Mouse (Mus musculus) right cerebral cortex, adult 18-20 months (tissue): ENCODE data around the gene Zhx3.

Experiments used
- DNase-seq: peaks from one replicate; pipeline ENCODE4 v3.0.0; 2022; ENCODE audit warnings: mixed read lengths

The Zhx3 gene

DNA sequence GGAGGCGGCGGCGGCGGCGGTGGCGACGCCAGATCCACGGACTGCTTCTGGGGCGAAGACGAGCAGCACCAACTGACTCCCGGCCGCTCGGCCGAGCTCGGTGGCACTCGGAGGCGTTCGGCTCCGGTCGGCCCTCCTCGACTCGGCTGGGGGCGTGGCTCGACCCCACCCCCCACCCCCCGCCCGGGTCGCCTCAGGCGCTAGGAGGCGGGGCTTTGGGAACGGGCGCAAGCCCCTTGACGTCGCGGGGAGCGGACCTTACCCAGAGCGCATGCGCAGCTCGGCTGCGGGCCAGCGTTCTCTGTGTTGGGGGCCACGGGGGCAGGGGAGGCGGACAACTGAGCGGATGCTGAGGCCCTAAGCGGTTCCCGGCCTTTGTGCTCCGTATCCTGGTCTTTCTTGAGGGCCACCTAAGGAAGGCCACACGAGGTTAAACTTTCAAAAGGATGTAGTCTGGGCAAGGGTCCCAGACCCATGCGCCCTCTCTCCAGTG, at the start of gene Zhx3:
Gene Zhx3, minus strand, starts transcription at position 109 of the 493 bp plus-strand sequence.
- peak; percentile 92 for DNase-seq

DNA sequence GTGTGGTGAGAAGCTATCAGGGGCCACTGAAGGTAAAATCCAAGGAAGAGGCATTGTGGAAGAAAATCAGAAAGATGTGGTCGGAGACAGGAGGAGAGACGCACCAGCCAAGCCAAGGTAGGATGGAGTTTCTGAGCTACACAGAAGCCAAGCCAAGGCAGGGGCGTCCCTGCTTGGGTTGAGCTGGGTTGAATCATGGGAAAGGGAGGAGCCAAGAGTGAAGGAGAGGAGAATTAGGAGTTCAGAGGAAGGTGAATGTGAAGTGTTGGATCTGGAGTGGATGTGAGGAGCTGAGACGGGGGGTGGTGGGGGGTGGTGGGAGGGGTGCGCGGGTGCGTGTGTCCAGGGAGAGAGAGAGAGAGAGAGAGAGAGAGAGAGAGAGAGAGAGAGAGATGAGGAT, 48.5 kb upstream of the Zhx3 start:
- no peak for DNase-seq

DNA sequence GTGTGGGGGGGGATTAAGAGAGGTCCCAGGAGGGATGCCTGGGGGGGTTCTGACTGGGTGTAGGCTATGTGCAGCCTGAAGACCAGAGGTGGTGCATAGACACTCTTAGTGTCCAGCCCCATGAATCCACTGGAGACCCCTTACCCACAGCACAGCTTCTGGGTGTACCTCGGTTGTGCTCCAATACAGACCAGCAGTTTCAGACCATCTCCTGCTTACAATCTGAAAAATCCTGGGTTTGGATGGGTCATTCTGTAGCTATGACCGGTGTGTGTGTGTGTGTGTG, 46.1 kb upstream of the Zhx3 start:
- no peak for DNase-seq

DNA sequence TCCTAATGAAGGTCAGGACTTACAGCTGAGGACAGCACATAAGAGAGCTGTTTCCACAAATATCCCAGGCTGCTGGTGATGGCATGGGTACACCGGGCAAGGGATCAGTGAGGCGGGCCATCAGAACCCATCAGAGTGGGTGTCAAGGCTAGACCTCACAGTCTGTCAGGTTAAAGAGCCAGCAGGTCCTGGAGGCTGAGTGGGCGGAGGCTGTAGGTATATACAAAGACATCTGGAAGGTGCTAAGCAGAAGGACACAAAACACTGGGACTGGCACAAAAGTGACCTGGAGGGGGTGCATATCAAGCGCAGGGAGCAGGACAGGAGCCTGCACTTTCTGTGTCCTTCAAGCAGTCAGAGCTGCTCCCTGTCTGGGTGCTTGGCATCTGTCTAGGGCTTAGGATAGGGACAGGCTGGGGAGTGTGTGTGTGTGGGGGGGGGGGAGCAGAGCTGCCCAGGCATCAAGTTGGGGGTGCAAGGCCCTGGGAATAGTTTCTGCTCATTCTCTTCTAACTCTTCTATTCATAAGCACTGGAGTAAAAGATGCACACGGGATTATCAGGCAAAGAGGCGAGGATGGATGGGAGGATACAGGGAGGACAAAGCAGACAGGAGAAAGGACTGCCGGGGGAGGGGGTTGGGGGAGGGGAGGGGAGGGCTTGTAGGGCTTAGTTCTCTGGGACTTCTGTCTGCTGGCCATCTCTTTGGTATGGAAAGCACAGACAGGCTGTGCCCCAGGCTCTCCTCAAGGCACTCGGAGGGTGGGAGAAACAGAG, 45.5 kb upstream of the Zhx3 start:
- DNase-seq = no peak

DNA sequence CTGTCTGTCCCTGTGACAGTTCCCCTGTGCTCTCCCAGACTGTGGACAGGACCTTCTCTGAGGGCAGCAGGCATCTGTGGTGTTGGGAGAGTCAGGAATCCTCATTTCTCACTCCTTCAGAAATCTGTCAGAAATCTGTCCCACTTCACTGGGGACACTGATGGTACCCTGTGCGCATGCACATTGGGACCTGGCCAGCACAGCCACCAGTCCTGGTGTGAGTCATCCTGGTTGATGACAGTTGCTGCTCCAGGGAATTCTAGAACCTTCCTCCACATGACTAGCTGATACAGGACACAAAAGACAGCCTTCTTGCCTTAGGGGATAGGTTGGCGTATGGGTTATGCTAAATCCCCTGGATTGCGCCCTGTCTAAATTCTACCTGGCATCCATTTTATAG, 44.5 kb upstream of the Zhx3 start:
- DNase-seq = no peak

DNA sequence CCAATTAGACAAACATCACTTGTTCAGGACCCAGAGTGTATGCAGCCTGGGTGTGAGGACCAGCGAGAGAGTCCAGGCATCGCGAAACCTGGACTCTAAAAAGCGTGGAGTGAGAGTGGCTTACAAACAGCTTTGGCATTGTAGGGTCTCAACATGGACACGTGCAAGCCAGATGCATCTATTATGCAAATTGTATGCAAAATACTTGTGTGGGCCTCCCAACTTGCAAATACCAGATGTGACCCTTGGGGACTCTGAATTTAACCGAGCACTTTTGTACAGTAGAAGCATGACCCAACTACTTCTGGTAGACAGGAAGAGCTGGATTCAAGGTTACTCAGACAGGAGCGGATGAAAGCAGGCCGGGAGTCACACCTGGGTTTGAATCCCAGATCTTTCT, 43.9 kb upstream of the Zhx3 start:
- no peak for DNase-seq

DNA sequence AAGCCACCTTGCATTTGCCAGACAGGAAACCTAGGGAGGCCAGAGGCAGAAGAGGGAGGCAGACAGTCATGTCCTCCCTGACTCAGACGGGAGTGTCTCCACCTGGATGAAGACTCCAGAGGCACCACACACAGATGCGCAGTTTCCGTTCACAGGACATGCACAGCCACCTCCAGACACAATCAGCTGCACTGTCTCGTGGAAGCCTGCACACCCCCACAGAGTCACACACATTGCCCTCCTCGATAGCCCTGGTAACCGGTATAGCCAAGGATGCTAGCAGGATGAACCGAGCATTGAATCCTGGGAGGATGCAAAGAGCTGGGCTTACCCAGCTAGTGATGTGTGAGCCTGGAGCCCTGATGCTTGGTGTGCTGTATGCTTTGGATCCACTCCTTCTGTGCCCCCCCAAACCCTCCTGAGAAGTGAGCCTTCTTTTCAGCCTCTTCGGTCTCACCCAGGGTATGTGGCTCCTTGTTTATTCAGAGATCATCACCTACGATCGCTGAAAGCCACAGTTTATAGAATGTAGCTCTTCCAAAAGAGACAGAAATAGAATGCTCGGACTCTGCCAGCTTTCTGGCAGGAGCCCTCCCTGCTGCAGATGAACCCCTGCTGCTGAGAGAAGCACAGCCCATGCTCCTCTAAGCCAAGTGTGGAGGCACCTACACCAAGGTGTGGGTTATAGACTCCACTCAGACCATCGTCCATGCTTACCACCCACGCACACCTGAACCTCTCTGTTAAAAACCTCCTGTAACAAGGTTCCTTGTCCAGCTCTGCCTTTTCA, 43.2 kb upstream of the Zhx3 start:
- no peak for DNase-seq

DNA sequence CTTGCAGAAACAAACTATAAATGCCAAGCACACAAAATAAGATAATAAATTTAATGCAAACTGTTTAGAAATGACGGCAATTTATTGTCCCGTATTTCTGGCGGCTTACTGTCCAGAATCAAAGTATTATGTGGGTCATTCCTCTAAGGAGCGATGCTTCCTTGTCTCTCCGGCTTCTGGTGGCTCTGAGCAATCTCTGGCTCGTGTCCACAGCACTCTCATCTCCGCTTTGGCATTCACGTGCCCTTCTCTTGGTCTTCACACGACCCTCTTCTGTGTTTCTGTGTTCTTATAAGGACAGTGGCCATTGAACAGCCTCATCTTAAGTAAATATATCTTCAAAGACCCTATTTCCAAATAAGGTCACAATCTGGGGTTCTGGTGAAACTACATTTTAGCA, 41.9 kb upstream of the Zhx3 start:
- DNase-seq = no peak

DNA sequence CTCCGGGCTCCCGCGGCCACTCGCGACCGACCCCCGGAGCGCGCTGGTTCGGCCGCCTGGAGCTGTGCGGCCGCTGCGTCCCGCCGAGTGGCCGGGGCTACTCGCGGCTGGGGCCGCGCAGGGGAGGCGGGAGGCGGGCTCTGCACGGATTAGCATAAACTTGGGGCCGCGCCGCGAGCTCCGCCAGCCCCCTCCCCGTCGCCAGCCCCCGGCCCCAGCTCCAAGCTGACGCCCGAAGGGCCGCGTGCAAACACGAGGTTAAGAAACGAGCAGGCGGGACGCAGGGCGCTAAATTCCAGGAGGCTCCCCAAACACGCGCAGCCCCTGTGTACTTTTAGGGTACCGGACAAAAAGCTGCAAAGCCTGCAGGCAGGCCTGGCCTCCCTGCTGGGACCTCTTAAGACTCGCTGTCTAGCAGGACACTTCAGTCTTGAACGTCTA, 39.5 kb upstream of the Zhx3 start, which contains the start of gene Emilin3:
Gene Emilin3, minus strand, starts transcription at position 98 of the 441 bp plus-strand sequence.
- no peak for DNase-seq

DNA sequence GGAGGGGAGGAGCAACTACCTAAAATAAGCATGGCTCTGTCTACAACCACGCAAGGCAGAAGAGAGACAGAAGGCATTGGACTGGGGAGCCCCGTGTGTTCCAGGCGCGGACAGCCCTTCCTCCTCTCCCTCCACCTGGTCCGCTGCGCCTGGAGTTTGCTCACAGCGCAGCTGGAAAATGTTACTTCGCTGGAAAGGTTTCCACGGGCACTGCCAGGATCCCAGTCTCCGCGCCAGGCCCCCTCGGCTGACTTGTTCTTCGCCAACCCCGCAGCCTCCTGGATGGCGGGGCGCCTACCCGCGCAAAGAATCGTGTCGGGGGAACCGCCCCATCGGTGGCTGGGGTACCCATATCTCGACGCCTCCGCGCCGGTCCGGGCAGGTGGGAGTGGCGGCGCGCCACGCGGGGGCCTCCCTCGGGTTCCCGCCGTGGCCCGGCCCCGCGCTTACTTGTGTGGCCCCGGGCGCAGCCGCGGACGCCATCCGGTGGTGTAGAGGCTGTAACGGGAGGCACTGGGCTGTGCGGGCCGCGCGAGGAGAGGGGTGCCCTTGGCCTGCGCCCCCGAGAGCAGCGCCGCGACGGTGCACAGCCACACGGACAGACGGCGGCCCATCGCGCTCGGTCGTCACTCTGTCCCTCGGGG, 38.9 kb upstream of the Zhx3 start:
- DNase-seq = no peak

DNA sequence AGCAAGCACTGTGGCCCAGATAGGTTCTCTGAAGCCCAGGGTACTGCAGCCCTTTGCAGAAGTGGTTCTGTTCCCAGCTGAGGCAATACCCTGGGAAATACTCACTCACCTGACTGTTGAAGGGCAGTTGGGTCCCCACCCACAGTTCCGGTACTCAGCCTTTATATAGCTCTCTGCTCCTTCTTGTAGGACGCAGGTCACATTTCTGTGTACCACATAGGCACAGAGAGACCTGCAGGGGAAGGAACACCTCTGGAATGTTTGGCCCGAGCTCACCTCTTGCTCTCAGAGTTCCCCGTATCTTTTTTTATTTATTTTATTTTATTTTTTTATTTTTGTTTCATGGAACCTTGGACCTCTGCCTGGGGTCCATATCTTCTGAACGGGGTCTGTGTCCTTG, 37.8 kb upstream of the Zhx3 start:
- DNase-seq = no peak

DNA sequence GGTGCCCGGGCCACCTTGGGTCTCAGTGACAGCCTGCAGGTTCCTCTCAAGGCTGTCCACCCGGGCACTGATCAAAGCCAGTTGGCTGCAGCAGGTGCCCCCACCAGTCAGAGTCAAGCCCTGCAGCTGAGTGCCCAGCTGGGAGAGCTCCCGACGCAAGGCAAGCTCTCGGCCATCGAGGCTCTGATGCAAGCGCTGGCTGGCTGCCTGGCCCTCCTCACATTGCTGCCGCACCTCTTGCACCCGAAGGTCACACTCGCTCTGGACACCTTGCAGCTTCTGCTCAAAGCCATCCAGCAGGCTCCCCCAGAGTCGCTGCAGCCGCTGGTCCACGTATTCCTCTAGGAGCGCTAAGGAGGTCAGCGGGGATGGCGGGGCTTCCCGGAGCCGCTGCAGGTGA, 35.8 kb upstream of the Zhx3 start:
- DNase-seq = no peak

DNA sequence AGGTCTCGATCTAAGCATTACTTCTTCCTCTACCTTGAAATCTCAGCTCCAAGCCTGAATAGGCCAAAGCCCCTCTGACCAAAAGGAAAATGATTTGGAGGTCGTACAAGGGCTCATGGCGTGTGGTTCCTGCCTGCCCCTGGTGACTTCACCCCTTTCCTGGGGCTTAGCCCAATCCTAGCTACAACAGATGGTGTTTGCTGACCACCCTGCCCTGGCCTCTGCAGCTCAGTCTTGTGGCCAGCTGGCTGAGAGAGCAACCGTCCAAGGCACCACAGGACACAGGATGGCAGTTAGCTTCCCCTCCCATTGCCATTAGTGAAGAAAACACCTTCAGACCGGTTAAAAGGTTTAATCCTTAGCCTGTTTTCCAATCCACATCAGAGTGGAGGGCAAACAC, 33.3 kb upstream of the Zhx3 start:
- no peak for DNase-seq

DNA sequence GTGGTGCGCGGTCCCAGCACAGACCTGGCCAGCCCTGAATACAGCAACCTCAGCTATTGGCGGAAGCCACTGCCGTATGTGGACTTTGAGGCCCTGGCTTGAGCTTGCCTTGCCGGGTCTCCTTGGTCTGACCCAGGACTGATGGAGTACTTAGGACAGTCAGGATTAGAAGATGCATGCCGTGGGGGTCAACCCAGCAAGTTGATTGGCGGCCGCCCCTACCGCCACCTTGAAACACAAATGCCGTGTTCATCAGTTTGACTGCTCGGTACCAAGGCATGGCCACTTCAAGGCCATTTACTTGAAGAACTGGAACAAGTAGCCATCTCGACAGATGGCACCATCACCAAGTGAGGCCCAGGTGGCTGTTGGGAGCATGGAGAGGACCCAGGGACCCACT, 32.5 kb upstream of the Zhx3 start:
- DNase-seq = no peak

DNA sequence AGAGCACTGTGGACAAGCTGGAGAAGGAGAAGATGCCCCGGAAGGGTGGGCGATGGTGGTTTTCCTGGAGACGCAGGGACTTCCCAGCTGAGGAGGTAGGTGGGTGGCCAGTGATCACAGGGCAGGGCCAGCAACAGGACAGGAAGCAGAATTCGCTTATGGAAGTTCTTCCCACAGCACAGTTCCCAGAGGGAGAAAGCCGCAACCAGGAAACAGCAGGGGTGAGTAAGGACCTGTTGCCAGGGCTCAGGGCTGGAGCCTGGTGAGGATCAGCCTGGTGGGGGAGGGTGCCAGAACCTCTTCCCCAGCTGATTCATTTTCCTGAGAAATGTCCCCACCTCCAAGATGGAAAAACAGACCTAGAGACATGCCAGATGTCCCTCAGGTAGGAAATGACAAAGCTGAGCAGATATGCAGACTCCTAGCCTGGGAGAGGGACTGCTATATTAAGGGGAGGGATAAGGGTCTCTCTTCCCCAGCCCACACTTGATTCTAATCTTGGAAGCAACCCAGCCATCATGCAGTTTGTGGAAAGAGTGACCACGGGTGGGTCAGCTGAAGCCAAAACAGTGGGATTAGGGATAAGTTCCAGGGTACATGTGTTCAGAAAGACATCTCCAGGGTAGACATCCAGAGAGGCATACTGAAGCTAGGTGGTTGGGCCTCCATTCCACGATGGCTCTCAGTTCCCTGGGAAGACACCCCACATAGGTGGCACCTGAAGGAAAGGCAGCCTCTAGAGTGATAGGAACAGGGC, 29.0 kb upstream of the Zhx3 start:
- DNase-seq = no peak

DNA sequence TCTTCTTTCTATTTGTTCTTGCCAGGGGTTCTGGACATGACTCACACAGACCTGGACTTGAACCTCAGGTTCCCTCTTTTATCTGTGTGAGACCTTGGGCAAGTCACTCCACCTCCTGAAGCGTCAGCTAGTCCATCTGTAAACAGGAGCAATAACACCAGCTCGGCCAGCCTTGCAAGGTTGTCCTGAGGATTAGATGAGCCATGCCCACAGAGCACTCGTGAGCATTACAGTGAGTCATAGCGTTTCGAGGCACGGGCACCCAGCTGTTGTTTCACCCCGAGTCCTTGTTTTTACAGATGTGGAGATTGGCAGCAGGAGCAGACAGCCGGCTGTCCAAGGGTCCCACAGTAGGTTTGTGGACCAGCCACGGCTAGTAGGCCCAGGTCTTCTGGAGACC, 18.9 kb upstream of the Zhx3 start:
- no peak for DNase-seq

DNA sequence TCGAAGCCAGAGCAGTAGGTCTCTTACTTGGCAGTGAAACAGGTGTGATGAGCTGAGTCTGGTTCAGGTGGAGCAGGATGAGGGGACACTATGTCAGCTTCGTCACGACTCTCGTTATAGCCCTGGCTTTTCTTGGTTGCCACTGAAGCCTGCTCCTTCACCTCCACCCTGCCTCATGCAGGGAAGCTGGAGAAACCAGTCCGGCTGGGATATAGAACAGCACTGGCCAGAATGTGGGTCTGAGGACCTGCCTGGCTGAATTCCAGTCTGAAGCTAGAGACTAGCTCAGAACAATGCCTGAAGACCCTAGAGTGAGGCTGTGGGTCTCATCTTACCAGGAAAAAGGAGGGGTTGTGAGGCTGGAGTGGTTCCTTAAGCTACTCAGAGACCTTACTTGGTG, 18.2 kb upstream of the Zhx3 start:
- DNase-seq = no peak

DNA sequence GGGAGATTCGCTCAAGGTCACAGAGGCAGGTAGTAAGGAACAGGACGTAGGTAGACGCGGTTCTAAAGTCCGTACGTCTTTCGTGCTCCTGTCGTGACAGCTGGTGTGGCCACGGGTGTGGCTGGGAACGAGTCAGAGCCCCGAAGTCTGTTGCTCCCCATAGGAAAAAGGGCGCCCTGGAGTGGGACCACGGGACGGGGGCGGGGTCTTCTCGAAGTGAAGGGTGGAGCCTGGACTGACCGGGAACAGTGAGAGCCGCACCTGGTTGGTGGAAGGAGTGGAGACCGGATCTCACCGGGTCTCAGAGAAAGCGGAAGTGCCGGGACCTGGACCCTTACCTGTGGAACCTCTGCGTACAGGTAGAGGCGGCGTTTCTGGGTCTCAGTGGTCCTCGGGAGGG, 15.1 kb upstream of the Zhx3 start:
- DNase-seq = no peak

DNA sequence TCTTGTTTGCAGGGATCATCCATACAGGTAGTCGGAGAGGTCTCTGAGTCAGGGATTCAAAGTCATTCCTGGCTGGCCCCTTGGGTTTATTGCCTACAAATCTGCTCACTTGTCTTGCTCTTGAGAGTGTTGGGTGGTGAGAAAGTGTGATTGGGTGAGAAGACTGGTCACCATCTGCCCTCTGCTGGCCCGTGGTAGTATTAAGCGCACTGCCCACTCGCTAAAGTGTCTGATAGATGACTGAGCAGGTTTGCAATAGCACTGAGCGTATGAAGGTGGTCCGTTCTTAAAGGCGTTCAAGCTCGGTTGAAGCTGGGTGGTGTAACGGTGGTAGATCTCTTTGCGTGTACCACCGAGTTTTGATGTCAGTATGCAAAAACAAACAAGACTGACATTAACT, 14.5 kb upstream of the Zhx3 start:
- peak; percentile 82 for DNase-seq

DNA sequence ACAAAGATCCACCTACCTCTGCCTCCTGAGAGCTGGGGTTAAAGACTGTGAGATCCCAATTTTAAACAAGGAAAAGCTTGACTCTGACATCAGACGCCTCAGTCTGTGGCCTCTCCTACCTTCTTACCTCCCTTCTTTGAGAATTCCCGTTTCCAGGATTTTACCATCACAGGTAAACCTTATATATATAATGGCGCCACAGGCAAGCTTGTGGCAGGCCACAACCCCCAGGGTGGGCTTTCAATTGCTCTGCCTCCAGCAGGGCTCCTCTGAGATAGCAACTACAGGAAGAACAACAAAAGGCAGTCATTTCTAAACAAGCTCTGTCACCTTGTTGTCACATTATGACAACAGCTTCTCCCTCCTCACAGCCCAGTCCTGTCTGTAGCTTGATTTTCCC, 13.4 kb upstream of the Zhx3 start:
- no peak for DNase-seq

DNA sequence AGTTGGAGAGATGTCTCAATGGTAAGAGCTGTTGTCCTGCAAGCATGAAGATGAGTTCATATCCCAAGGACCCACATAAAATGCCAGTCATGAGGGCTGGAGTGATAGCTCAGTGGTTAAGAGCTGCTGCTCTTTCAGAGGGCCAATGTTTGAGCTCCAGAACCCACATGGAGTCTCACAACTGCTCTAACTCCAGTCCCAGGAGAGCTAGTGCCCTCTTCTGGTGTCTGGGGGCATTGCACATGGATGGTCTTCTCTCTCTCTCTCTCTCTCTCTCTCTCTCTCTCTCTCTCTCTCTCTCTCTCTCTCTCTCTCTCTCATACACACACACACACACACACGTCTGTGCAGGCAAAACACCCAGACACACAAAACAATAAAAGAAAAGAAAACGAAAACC, 12.0 kb upstream of the Zhx3 start:
- DNase-seq = no peak

DNA sequence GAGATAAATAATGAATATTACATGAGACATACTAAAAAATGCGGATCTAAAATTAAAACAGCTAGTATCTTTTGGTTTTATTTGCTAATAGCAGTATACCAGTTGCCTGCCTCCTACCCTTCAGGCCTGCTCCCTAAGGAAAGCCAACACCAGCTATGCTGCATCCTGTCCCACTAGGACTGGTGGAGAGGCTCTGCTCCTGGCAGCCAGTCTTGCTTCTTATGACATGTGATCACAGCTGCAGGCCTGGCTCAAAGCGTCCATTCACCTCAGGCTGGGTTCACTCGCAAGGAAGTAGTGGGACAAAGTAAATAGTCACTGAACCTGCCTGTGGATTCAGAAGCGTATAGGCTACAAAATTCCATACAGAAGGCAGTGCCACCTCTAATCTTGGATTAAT, 11.1 kb upstream of the Zhx3 start:
- peak; percentile 26 for DNase-seq

DNA sequence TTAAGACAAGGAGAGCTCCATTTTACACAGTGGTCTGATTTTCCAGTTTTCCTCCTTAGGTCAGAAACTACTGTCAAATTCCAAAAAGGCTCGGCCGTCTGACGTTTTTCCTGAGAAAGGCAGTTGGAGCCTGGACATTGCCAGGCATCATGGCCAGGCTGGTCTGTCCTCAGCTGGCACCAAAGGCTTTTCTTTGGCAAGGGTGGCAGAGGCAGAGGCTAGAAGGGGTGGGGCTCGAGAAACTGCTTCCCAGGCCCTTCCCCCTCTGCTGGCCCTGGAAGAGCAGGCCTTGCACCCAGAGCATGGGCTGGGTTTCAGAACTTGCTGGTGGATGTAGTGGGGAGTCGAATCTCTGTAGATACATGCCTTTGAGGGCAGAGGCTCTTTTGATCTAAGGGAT, 9.6 kb upstream of the Zhx3 start:
- no peak for DNase-seq
